Comparison of ENCODE assay signal across 8 mouse cellular contexts in the genomic region with DNA sequence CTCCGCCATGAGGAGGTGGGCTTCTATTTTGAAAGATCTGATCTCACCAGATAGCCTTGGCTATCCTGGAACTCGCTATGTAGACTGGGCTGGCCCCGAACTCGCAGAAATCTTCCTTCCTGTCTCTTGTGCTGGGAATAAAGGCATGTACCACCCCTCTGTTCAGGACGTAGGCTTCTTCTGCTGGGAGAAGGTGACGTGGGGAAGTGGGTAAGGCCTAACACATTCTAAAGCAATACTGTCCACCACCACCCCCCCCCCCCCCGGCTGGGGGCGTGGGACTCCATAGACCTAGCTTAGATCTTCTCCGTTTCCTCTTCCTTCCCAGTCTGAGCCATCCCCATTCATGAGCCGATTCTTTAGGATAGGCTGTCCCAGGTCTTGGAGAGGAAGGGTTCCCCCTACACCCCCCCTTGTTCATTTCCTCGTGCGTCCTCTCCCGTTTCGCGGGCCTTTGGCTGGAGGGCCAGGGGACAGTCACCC. TPM values are rescaled to one million over a fixed set of nuclear protein-coding genes. Genes with fewer than 3 reads are reported as not detected.
DNase-seq lines count a peak whose midpoint lies in the region; ATAC-seq lines count a peak whose summit lies in the region.

No protein-coding gene starts in this region.

- H3K9me3 ChIP-seq in embryonic facial prominence, embryonic 14.5 days (ENCODE audit: control insufficient read depth, low read length), result no peaks in the 10 kb centered on the region
- H3K9me3 ChIP-seq in intestine, embryonic 15.5 days, result no peaks in the 10 kb centered on the region

- peak; percentile 24 for ATAC-seq in embryonic facial prominence, embryonic 14.5 days (ENCODE audit: low read depth)
- ATAC-seq in intestine, embryonic 15.5 days, result peak; percentile 44

- peak; percentile 41 for DNase-seq in kidney, adult 9 months
- DNase-seq in kidney, postnatal 10 days, result no peak
- DNase-seq in embryonic facial prominence, embryonic 14.5 days (ENCODE audit: low spot score), result peak; percentile 78
- peak; percentile 39 for DNase-seq in lung, postnatal 14 days
- DNase-seq in ovary, postnatal 14 days (ENCODE audit: low spot score), result no peak
- no peak for DNase-seq in frontal cortex, postnatal 25 days (ENCODE audit: low spot score in 2 of 2)
- no peak for DNase-seq in urinary bladder, postnatal 10 days (ENCODE audit: low spot score)

- under 1% methylated on average over 12 of the region's 15 CpGs for WGBS in embryonic facial prominence, embryonic 14.5 days
- WGBS in intestine, embryonic 15.5 days, result under 1% methylated on average over 15 of the region's 15 CpGs

- peaks cover 10% of the 10 kb centered on the region for H3K36me3 ChIP-seq in embryonic facial prominence, embryonic 14.5 days (ENCODE audit: control insufficient read depth, insufficient read depth, low read length)
- H3K36me3 ChIP-seq in intestine, embryonic 15.5 days, result peaks cover 6% of the 10 kb centered on the region; the same call in 1 of the 2 replicates

- peak overlapping the region; percentile 92 for H3K4me2 ChIP-seq in embryonic facial prominence, embryonic 14.5 days (ENCODE audit: low read depth, low read length)
- H3K4me2 ChIP-seq in intestine, embryonic 15.5 days (replicated peaks), result peak overlapping the region; percentile 90

- H3K27me3 ChIP-seq in embryonic facial prominence, embryonic 14.5 days (replicated peaks; ENCODE audit: control insufficient read depth, insufficient read depth, low read length), result no peaks in the 10 kb centered on the region
- H3K27me3 ChIP-seq in intestine, embryonic 15.5 days (replicated peaks), result peaks cover 4% of the 10 kb centered on the region; the same call in 1 of the 2 replicates

- H3K27ac ChIP-seq in embryonic facial prominence, embryonic 14.5 days (replicated peaks; ENCODE audit: low read depth, low read length), result peak overlapping the region; percentile 99
- peak overlapping the region; percentile 91 for H3K27ac ChIP-seq in intestine, embryonic 15.5 days

- peak overlapping the region; percentile 98 for H3K9ac ChIP-seq in embryonic facial prominence, embryonic 14.5 days (ENCODE audit: low read depth, low read length)
- H3K9ac ChIP-seq in intestine, embryonic 15.5 days, result peak overlapping the region; percentile 83

- H3K4me1 ChIP-seq in embryonic facial prominence, embryonic 14.5 days (ENCODE audit: control insufficient read depth, insufficient read depth, low read length), result peaks cover 24% of the 10 kb centered on the region
- H3K4me1 ChIP-seq in intestine, embryonic 15.5 days (replicated peaks), result peaks cover 28% of the 10 kb centered on the region

- peak overlapping the region; percentile 99 for H3K4me3 ChIP-seq in embryonic facial prominence, embryonic 14.5 days (ENCODE audit: low read depth, low read length)
- H3K4me3 ChIP-seq in intestine, embryonic 15.5 days (replicated peaks), result peak overlapping the region; percentile 59

RNA-seq across cellular contexts. Expression of gene Fscn1, which starts 1.3 kb away (rescaled TPM):
- 338 and 413 TPM in 2 replicates for polyA plus RNA-seq in embryonic facial prominence, embryonic 14.5 days (2014; fragmentation: Nextera tagmentation; extraction: Ambion mirVana)
- polyA plus RNA-seq in intestine, embryonic 15.5 days (2015; fragmentation: Nextera tagmentation; extraction: Ambion mirVana), result 140 and 170 TPM in 2 replicates

RNA-seq across cellular contexts. Expression of gene Actb, which starts 54.9 kb away (rescaled TPM):
- 12,527 and 12,883 TPM in 2 replicates for polyA plus RNA-seq in embryonic facial prominence, embryonic 14.5 days (2014; fragmentation: Nextera tagmentation; extraction: Ambion mirVana)
- 14,579 and 17,104 TPM in 2 replicates for polyA plus RNA-seq in intestine, embryonic 15.5 days (2015; fragmentation: Nextera tagmentation; extraction: Ambion mirVana)

Comparison
In these comparisons a context has a peak if more than half of its experiments do, and no peak if none do; other contexts are left out.
1. DNase-seq: peak in kidney, adult 9 months (single experiment), embryonic facial prominence, embryonic 14.5 days (single experiment) and lung, postnatal 14 days (single experiment); none in kidney, postnatal 10 days (single experiment), ovary, postnatal 14 days (single experiment), frontal cortex, postnatal 25 days (0 of 2) and urinary bladder, postnatal 10 days (single experiment).